Mouse (Mus musculus) MEL (cell line): Measurements from ENCODE around the gene Gda.

Source experiments
- CHD2 ChIP-seq: IDR thresholded peaks from 2 replicates; pipeline ENCODE4 v1.6.1; 2011; ENCODE audit warnings: low read length, improper control_type of control experiment
- CTCF ChIP-seq, 3 experiments: IDR thresholded peaks in 2 of 3; conservative IDR thresholded peaks in 1 of 3; 2 replicates each; pipeline ENCODE4 v1.5.1; 2011 to 2012; ENCODE audit warnings: low read length in 3 of 3, low read depth in 2 of 3, mild to moderate bottlenecking in 2 of 3, improper control_type of control experiment in 1 of 3, inconsistent platforms in 1 of 3, mixed read lengths in 1 of 3, moderate library complexity in 1 of 3; ENCODE audit not compliant: control insufficient read depth in 1 of 3, insufficient read depth in 1 of 3, poor library complexity in 1 of 3, severe bottlenecking in 1 of 3
- ETS1 ChIP-seq: IDR thresholded peaks from 2 replicates; pipeline ENCODE4 v1.6.1; 2012; ENCODE audit warnings: low read depth, mild to moderate bottlenecking, inconsistent platforms, low read length, improper control_type of control experiment, moderate library complexity
- GABPA ChIP-seq: IDR thresholded peaks from 2 replicates; pipeline ENCODE4 v1.6.1; 2012; ENCODE audit warnings: low read depth, mild to moderate bottlenecking, inconsistent platforms, low read length, improper control_type of control experiment, moderate library complexity
- GATA1 ChIP-seq: IDR thresholded peaks from 2 replicates; pipeline ENCODE4 v1.6.1; 2011; ENCODE audit warnings: low read depth, low read length, improper control_type of control experiment
- POLR2A ChIP-seq, 2 experiments: IDR thresholded peaks; 2 replicates each; pipeline ENCODE4 v1.6.1; 2011 to 2012; ENCODE audit warnings: low read length in 2 of 2, mild to moderate bottlenecking in 2 of 2, control low read depth in 1 of 2, improper control_type of control experiment in 1 of 2, low read depth in 1 of 2, moderate library complexity in 1 of 2; ENCODE audit not compliant: control insufficient read depth in 1 of 2, insufficient read depth in 1 of 2, poor library complexity in 1 of 2
- POLR2AphosphoS2 ChIP-seq: IDR thresholded peaks from 2 replicates; pipeline ENCODE4 v1.6.1; 2011; ENCODE audit warnings: low read length, improper control_type of control experiment
- TCF12 ChIP-seq: IDR thresholded peaks from 2 replicates; pipeline ENCODE4 v1.6.1; 2014; ENCODE audit warnings: low read depth, mild to moderate bottlenecking, inconsistent platforms, low read length, improper control_type of control experiment, moderate library complexity

- TF ChIP-seq POLR2AphosphoS2 = no peak
- no peak for TF ChIP-seq GATA1
- no peak for TF ChIP-seq CTCF (IDR thresholded peaks at IDR 0.05 in 2 of 3, conservative IDR thresholded peaks at IDR 0.05 in 1 of 3; ENCODE audit: control insufficient read depth in 1 of 3, insufficient read depth in 1 of 3, low read depth in 2 of 3, low read length in 3 of 3, poor library complexity in 1 of 3, severe bottlenecking in 1 of 3)
- no peak for TF ChIP-seq TCF12
- no peak for TF ChIP-seq GABPA
- TF ChIP-seq CHD2 = no peak
- TF ChIP-seq ETS1 = no peak
- TF ChIP-seq POLR2A (IDR thresholded peaks at IDR 0.05; ENCODE audit: control insufficient read depth in 1 of 2, insufficient read depth in 1 of 2, low read depth in 1 of 2, low read length in 2 of 2, poor library complexity in 1 of 2) = no peak
Observed at GRCm38 (mm10) chr19:21457461-21457860, 15.8 kb downstream of the Gda start.
